Mouse (Mus musculus) gastrocnemius, postnatal 36 days (tissue): ENCODE measurements around the gene Syvn1. TPM values are rescaled to one million over a fixed set of nuclear protein-coding genes. Genes with fewer than 3 reads are reported as not detected.

Source experiments
- DNase-seq, 2 experiments: peaks; one replicate each; pipeline ENCODE4 v3.0.0; 2022
- intact Hi-C: fragments of 180-260 bp; cut with DNase I; formaldehyde crosslinking; loops from one replicate; pipeline ENCODE4 v1.15.1; 2025
- long read RNA-seq, 2 experiments: library from polyadenylated mRNA; stranded (forward); transcript quantifications; one replicate each; pipeline ENCODE4 v2.0.0; 2021
- total RNA-seq, 2 experiments: library from RNA; stranded (reverse); gene quantifications; 2 replicates each; pipeline ENCODE4 v1.2.3; 2021

Syvn1 gene
- 10 to 100 TPM; 14.4 to 15.8 TPM for total RNA-seq
- long read RNA-seq, experiment 1, partial matches to known transcripts: 13 of 14 reads
- long read RNA-seq, experiment 1, other reads (novel, unspliced or antisense): 0 of 14 reads
- long read RNA-seq, experiment 2, partial matches to known transcripts: 16 of 18 reads
- long read RNA-seq, experiment 2, other reads (novel, unspliced or antisense): 1 of 18 reads

- intact Hi-C loops: no loop called here
- peak; percentile 82 to 85 for DNase-seq
These were observed at the start of gene Syvn1 for GRCm38 (mm10) chr19:6046294-6047153. Gene Syvn1, plus strand, starts transcription at chr19:6046576.

DNA sequence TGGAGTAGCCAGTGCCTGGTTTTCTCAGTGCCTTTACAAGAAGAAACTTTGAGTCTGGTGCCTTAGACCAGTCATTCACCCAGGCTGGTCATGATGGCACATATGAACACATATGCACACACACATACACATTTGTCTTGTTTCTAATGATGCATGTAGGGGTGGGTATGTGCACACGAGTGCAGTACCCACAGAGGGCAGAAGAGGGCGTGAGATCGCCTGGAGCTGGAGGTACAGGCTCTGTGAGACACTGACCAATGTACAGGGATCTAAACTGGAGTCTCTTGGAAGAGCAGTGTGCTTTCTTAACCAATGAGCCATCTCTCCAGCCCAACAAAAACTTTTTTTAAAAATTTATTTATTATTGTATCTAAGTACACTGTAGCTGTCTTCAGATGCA is 48.2 kb upstream of the Syvn1 start:
- intact Hi-C loops: no loop called here
- DNase-seq: no peak

- intact Hi-C loops: no loop called here
- DNase-seq: no peak
These were observed 46.4 kb upstream of the Syvn1 start for GRCm38 (mm10) chr19:5999969-6000368.

GRCm38 (mm10) chr19:6005541-6005940 is 40.8 kb upstream of the Syvn1 start:
- no peak for DNase-seq
- intact Hi-C loops: no loop called here

DNA sequence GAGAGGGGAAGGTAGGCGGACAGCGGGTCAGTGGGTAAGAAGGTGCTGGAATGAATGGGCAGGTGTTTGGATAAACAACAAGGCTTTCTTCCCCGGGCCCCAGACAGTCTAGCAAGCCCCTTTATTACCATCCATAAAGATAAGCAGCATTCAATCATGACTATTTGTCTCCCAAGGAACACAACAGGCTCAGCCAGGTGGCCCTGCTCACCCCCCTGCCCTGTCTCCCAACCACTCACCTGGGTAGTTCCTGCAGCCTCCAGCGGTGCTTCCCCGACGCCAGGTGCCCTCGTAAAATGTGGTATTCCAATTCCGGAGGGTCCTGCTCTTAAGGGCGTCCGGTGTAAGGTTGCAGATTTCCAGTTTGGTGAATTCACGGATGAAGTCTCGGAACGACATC is 39.4 kb upstream of the Syvn1 start:
- no peak for DNase-seq
- intact Hi-C loops: no loop called here

DNA sequence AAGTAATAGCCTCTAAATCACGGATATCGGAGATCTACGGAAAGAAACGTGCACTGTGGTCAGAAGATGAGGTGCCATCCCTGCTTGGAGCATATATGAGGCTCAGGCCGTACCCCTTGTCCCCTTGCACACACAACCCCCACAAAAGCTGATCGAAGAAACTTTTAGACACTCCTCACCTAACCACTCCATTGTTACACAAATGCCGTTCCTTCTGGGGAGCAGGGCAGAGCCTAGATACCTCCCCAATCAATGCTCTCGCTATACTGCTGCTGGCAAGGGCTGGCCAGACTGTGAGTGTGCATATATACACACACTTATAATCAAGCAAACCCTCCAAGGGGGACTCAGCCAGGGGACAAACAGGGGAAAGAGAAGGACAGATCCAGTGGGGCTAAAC is 37.2 kb upstream of the Syvn1 start:
- no peak for DNase-seq
- intact Hi-C loops: no loop called here

GRCm38 (mm10) chr19:6013691-6014090 is 32.7 kb upstream of the Syvn1 start:
- intact Hi-C loops: no loop called here

DNA sequence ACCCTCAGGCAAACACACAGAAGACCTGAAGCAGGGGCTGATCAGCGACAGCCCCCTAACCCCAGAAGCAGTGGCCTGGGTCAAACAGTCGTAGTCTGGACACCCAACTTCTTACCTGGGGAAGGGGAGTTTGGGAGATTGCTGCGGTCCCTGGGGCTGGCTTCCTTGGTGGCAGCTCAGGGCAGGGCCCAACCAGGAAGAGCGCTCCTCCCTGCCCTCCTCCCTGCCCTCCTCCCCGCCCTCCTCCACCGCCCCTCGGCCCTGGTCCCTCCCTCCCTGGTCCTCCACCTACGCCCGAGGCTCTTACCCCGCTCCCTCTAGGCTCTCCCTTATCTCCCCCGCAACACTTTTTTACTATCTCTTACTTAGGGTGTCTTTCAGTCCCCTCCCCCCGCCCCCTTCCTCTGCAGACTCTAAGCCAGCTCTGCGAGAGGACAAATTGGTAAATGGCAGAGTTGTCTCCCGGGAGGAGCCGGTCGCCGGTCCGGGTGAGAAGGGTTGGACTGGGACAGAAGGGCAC is 31.3 kb upstream of the Syvn1 start:
- peak; percentile 44 to 50 for DNase-seq
- intact Hi-C loops: loop anchor here (5.0 kb wide), 1 partner anchor 93 kb away; the partner anchor contains the start of gene Cdc42ep2

More at GRCm38 (mm10) chr19:6013691-6014090, 32.7 kb upstream of the Syvn1 start:
- no peak for DNase-seq

- intact Hi-C loops: loop anchor here (5.0 kb wide), 1 partner anchor 93 kb away; the partner anchor contains the start of gene Cdc42ep2
- peak; percentile 76 to 80 for DNase-seq
These were observed 30.7 kb upstream of the Syvn1 start, which contains the start of gene Capn1 for GRCm38 (mm10) chr19:6015511-6016315. Gene Capn1, minus strand, starts transcription at chr19:6015897.

DNA sequence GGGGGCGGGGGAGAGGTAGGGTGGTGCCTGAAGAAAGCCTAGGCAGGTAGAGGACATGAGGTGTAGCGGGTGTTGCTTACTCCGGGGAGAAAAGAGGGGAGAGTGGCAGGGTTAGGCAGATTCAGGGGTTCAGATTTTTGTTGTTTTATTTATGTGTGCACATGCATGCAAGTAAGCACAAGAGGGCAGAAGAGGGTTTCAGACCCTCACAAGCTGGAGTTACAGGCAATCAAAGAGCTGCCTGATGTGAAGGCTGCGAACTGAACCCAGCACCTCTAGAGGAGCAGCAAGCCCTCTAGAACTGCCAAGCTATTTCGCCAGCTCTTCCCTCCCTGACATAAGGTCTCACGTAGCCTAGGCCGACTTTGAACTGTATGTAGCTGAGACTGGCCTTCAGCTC is 29.8 kb upstream of the Syvn1 start:
- no peak for DNase-seq
- intact Hi-C loops: loop anchor here (5.0 kb wide), 1 partner anchor 94 kb away; the partner anchor contains the start of gene Cdc42ep2

GRCm38 (mm10) chr19:6018142-6019089 is 28.0 kb upstream of the Syvn1 start:
- intact Hi-C loops: loop anchor here (1.0 to 5.0 kb wide), 2 partner anchors 52 to 96 kb away; partner anchors contain the start of gene Cdc42ep2
- peak; percentile 86 to 91 for DNase-seq

DNA sequence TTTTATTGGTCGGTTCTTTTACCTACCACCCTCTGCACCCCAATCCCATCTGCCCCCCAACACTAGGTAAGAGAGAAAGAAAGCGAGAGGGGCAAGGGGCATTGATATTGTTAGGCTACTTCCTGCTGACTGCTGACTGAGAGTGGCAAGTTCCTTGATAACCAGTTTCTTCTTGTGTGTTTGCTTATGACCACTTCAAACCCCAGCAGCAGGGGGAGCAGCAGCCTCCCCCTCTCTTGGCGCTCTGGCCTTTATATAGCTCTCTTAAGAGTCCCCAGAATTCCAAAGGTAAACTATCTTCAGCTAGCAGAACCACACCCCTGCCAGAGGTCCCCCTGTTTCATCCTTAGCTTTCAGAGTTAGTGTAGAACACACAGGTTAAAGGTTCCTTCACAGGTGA is 26.1 kb upstream of the Syvn1 start:
- intact Hi-C loops: no loop called here
- DNase-seq: no peak

- no peak for DNase-seq
- intact Hi-C loops: no loop called here
These were observed 23.3 kb upstream of the Syvn1 start for GRCm38 (mm10) chr19:6023059-6023458.

DNA sequence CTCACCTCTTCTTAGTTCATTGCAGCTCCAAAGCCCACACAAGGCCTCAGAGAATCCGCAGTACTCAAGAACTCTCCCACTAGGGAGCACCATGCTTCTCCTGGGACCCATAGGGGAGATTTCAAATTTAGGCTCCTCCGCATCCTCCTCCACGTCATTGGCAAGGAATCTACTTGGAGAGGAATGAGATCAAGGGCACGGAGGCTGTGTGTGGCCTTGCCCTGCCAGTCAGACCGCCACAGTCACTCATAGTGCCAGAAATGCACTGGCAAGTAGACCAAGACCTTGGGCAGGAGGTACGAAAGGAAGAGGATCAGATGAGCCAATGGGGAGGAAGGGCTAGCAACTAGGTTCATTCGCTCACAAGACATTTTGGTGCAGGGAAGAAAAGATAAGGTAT is 22.4 kb upstream of the Syvn1 start:
- intact Hi-C loops: no loop called here
- no peak for DNase-seq

DNA sequence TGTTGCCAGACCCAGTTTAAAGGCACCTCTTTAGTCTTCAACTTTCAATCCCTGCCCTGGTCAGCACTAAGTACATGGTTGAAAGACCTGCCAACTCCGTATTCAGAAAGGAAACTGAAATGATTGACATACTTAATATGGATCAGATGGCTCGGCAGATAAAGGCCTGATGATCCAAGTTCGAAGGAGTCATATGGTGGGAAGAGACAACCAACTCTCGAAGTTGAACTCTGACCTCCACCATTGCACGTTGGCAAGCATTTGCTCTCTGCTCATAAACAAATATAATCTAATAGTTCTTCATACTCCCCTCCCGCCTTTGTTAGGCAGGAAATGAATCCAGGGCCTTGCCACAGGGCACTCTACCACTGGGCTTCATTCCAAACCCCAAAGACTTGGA is 17.4 kb upstream of the Syvn1 start:
- intact Hi-C loops: no loop called here
- no peak for DNase-seq

DNA sequence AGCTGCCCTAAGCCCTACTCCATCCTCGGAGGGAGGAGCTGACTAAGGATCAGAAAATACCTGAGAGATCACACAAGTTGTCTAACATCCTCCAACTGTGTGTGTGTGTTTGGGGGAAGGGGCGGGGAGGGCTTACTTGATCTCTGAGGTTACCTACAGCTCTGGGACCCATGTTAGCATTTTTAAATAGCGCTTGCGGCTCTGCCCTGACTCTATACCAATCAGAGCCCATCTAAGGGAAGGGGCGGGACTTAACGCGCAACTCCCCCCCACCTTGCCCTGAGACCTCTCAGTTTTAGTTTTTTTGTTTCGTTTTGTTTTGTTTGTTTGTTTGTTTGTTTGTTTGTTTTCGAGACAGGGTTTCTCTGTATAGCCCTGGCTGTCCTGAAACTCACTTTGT is 16.9 kb upstream of the Syvn1 start:
- intact Hi-C loops: no loop called here

DNA sequence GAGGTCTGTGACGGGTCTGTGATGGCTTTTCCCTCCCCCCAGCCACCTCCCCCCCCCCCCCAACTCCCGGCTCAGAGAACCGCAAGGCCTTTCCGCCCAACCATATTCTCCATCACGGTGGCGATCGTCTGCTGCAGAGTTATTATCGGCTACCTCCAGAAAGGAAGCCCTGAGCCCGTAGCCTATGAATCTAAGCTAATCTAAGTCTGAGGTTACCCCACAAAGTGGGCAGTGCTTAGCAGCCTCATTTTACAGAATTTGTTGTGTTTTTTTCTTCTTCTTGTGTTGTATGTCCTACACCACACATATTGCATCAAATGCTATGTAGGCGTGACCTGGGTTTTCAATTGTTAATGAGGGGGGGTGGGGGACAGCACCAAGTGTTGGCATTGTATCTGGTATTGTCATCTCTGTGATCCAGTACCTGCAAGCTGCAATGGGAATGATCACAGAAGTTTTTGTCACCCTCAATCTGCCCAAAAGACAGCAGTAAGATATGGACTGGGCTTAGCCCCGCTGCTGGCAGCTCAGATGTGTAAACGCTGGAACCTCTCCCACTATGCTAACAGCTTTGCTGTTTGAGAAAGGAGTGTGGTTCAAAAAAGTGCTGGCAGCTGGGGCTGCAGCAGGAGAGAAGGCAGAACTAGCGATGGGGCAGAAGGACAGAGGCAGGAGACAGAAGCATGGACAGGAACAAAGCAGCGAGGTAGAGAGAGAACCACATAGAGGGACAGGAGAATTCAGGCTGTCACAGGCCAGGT is 15.7 kb upstream of the Syvn1 start:
- no peak for DNase-seq
- intact Hi-C loops: no loop called here

More for the DNA sequence above, 16.9 kb upstream of the Syvn1 start:
- no peak for DNase-seq

GRCm38 (mm10) chr19:6035966-6036585 is 10.3 kb upstream of the Syvn1 start:
- DNase-seq: no peak
- intact Hi-C loops: no loop called here
